ENCODE assay signal across 15 mouse cellular contexts in genomic region chr2:131510531-131510930, GRCm38 (mm10). TPM values are rescaled to one million over a fixed set of nuclear protein-coding genes. Genes with fewer than 3 reads are reported as not detected.
A peak's percentile ranks its signal among the peaks of the same experiment; 100 is the strongest.
DNase-seq lines count a peak whose midpoint lies in the region; ATAC-seq and TF ChIP-seq lines count a peak whose summit lies in the region.
"Had no signal": no experiment of that assay in that cellular context is flagged by ENCODE, and none has a peak within 500 bp of the region (broad histone marks: within the 10 kb centered on the region; RNA-seq: fewer than 3 reads in every experiment).

No protein-coding gene starts in this region.

- 53% methylated on average over 5 of the region's 5 CpGs for WGBS in forebrain, postnatal 0 days
- WGBS in forebrain, embryonic 16.5 days, result 58% methylated on average over 5 of the region's 5 CpGs
- 60% methylated on average over 5 of the region's 5 CpGs for WGBS in heart, embryonic 16.5 days
- WGBS in midbrain, embryonic 11.5 days, result 74% methylated on average over 5 of the region's 5 CpGs
- 71% methylated on average over 5 of the region's 5 CpGs for WGBS in midbrain, embryonic 14.5 days
- WGBS in macrophage (ENCODE audit: missing documents), result 80% methylated on average over 5 of the region's 5 CpGs

- no peaks in the 10 kb centered on the region for H3K9me3 ChIP-seq in forebrain, postnatal 0 days (ENCODE audit: low read length)
- no peaks in the 10 kb centered on the region for H3K9me3 ChIP-seq in forebrain, embryonic 16.5 days (ENCODE audit: control insufficient read depth, low read length)
- no peaks in the 10 kb centered on the region for H3K9me3 ChIP-seq in heart, embryonic 16.5 days (replicated peaks; ENCODE audit: control insufficient read depth, low read length)
- H3K9me3 ChIP-seq in midbrain, embryonic 11.5 days (ENCODE audit: control insufficient read depth, low read length), result no peaks in the 10 kb centered on the region
- no peaks in the 10 kb centered on the region for H3K9me3 ChIP-seq in midbrain, embryonic 14.5 days (ENCODE audit: control insufficient read depth, low read length)
- H3K9me3 ChIP-seq: embryonic facial prominence, embryonic 12.5 days; forebrain, embryonic 12.5 days; hindbrain, embryonic 12.5 days; neural tube, embryonic 12.5 days had no signal

- H3K79me2 ChIP-seq in macrophage (ENCODE audit: inconsistent target), result peaks cover 95% of the 10 kb centered on the region

- no peaks in the 10 kb centered on the region for H3K27me3 ChIP-seq in forebrain, postnatal 0 days (ENCODE audit: insufficient read depth, low read length)
- H3K27me3 ChIP-seq in forebrain, embryonic 16.5 days (replicated peaks; ENCODE audit: control insufficient read depth, insufficient read depth, low read length), result no peaks in the 10 kb centered on the region
- H3K27me3 ChIP-seq in heart, embryonic 16.5 days (ENCODE audit: control insufficient read depth, insufficient read depth, low read length), result no peaks in the 10 kb centered on the region
- H3K27me3 ChIP-seq in midbrain, embryonic 11.5 days (ENCODE audit: control insufficient read depth, insufficient read depth, low read length), result no peaks in the 10 kb centered on the region
- H3K27me3 ChIP-seq in midbrain, embryonic 14.5 days (ENCODE audit: control insufficient read depth, insufficient read depth, low read length), result no peaks in the 10 kb centered on the region
- H3K27me3 ChIP-seq: embryonic facial prominence, embryonic 12.5 days; forebrain, embryonic 12.5 days; hindbrain, embryonic 12.5 days; neural tube, embryonic 12.5 days had no signal

- DNase-seq in forebrain, postnatal 0 days, result peak; percentile 39
- DNase-seq in heart, postnatal 4 days, result no peak
- peak; percentile 73 for DNase-seq in midbrain, embryonic 11.5 days (ENCODE audit: low spot score, missing footprints)
- DNase-seq in midbrain, embryonic 14.5 days, result no peak
- no peak for DNase-seq in cerebellum, postnatal 25 days

- ATAC-seq in forebrain, postnatal 0 days, result peak; percentile 45
- no peak for ATAC-seq in forebrain, embryonic 16.5 days
- ATAC-seq in heart, embryonic 16.5 days (replicated peaks; ENCODE audit: extremely low read depth, insufficient read depth, low FRiP score), result no peak
- no peak for ATAC-seq in midbrain, embryonic 11.5 days (ENCODE audit: low FRiP score)
- no peak for ATAC-seq in midbrain, embryonic 14.5 days (ENCODE audit: low FRiP score, low TSS enrichment)

- H3K4me1 ChIP-seq in forebrain, postnatal 0 days (ENCODE audit: insufficient read depth), result peaks cover 12% of the 10 kb centered on the region
- H3K4me1 ChIP-seq in forebrain, embryonic 16.5 days (replicated peaks; ENCODE audit: control insufficient read depth, insufficient read depth, low read length), result peaks cover 43% of the 10 kb centered on the region
- peaks cover 35% of the 10 kb centered on the region for H3K4me1 ChIP-seq in heart, embryonic 16.5 days (ENCODE audit: control insufficient read depth, insufficient read depth, low read length)
- H3K4me1 ChIP-seq in midbrain, embryonic 11.5 days (ENCODE audit: control insufficient read depth, insufficient read depth, low read length), result peaks cover 18% of the 10 kb centered on the region
- H3K4me1 ChIP-seq in midbrain, embryonic 14.5 days (ENCODE audit: control insufficient read depth, insufficient read depth, low read length), result peaks cover 20% of the 10 kb centered on the region

- no peaks in the 10 kb centered on the region; the same call in 1 of the 2 replicates for H3K36me3 ChIP-seq in forebrain, postnatal 0 days (ENCODE audit: insufficient read depth)
- H3K36me3 ChIP-seq in forebrain, embryonic 16.5 days (ENCODE audit: control insufficient read depth, insufficient read depth), result no peaks in the 10 kb centered on the region
- no peaks in the 10 kb centered on the region for H3K36me3 ChIP-seq in heart, embryonic 16.5 days (ENCODE audit: control insufficient read depth, insufficient read depth)
- H3K36me3 ChIP-seq in midbrain, embryonic 11.5 days (ENCODE audit: control insufficient read depth, insufficient read depth, low read length), result no peaks in the 10 kb centered on the region
- no peaks in the 10 kb centered on the region for H3K36me3 ChIP-seq in midbrain, embryonic 14.5 days (ENCODE audit: control insufficient read depth, insufficient read depth, low read length)
- H3K36me3 ChIP-seq in macrophage (ENCODE audit: inconsistent target), result 0 out of 2 replicates have a peak, but pooled peaks cover 3% of the 10 kb centered on the region
- H3K36me3 ChIP-seq: embryonic facial prominence, embryonic 12.5 days; forebrain, embryonic 12.5 days; hindbrain, embryonic 12.5 days; neural tube, embryonic 12.5 days had no signal

- no peak overlapping the region for H3K27ac ChIP-seq in forebrain, postnatal 0 days (ENCODE audit: low read depth, low read length)
- no peak overlapping the region for H3K27ac ChIP-seq in forebrain, embryonic 16.5 days (ENCODE audit: low read length)
- no peak overlapping the region for H3K27ac ChIP-seq in heart, embryonic 16.5 days (ENCODE audit: low read length)
- H3K27ac ChIP-seq in midbrain, embryonic 11.5 days (ENCODE audit: low read depth, low read length), result no peak overlapping the region
- H3K27ac ChIP-seq in midbrain, embryonic 14.5 days (replicated peaks; ENCODE audit: low read depth, low read length), result no peak overlapping the region
- H3K27ac ChIP-seq in macrophage, result peak overlapping the region; percentile 63
- H3K27ac ChIP-seq: forebrain, embryonic 12.5 days; hindbrain, embryonic 12.5 days; kidney, postnatal 0 days; neural tube, embryonic 12.5 days had no signal

- no peak for TF ChIP-seq CTCF in forebrain, postnatal 0 days (IDR thresholded peaks at IDR 0.05; ENCODE audit: low read depth)

- H3K4me3 ChIP-seq in forebrain, postnatal 0 days (ENCODE audit: low read depth, low read length), result no peak overlapping the region
- H3K4me3 ChIP-seq in forebrain, embryonic 16.5 days (replicated peaks; ENCODE audit: low read length), result no peak overlapping the region
- no peak overlapping the region for H3K4me3 ChIP-seq in heart, embryonic 16.5 days (ENCODE audit: low read length)
- no peak overlapping the region for H3K4me3 ChIP-seq in midbrain, embryonic 11.5 days (ENCODE audit: low read depth, low read length)
- no peak overlapping the region for H3K4me3 ChIP-seq in midbrain, embryonic 14.5 days (replicated peaks; ENCODE audit: low read depth, low read length)
- no peak overlapping the region for H3K4me3 ChIP-seq in macrophage (ENCODE audit: inconsistent target)
- H3K4me3 ChIP-seq: hindbrain, embryonic 12.5 days; neural tube, embryonic 12.5 days had no signal

- no peak overlapping the region for H3K4me2 ChIP-seq in forebrain, postnatal 0 days (ENCODE audit: low read depth)
- H3K4me2 ChIP-seq in forebrain, embryonic 16.5 days (ENCODE audit: low read length), result no peak overlapping the region
- H3K4me2 ChIP-seq in heart, embryonic 16.5 days (ENCODE audit: low read depth, low read length), result peak overlapping the region; percentile 62; the same call in 1 of the 2 replicates
- no peak overlapping the region for H3K4me2 ChIP-seq in midbrain, embryonic 11.5 days
- no peak overlapping the region for H3K4me2 ChIP-seq in midbrain, embryonic 14.5 days (ENCODE audit: low read length)

- H3K9ac ChIP-seq in forebrain, postnatal 0 days, result no peak overlapping the region
- no peak overlapping the region for H3K9ac ChIP-seq in forebrain, embryonic 16.5 days (replicated peaks; ENCODE audit: low read depth, low read length)
- no peak overlapping the region for H3K9ac ChIP-seq in heart, embryonic 16.5 days (ENCODE audit: low read length)
- H3K9ac ChIP-seq in midbrain, embryonic 11.5 days (ENCODE audit: low read length), result no peak overlapping the region
- no peak overlapping the region for H3K9ac ChIP-seq in midbrain, embryonic 14.5 days (replicated peaks; ENCODE audit: low read length)
- H3K9ac ChIP-seq: liver, postnatal 0 days; neural tube, embryonic 12.5 days had no signal

RNA-seq across cellular contexts. Expression of gene Smox, which starts 19.2 kb away (rescaled TPM):
- total RNA-seq in forebrain, postnatal 0 days (2014; rRNA removed), result 61.0 and 67.9 TPM in 2 replicates
- polyA plus RNA-seq in forebrain, postnatal 0 days (2015; fragmentation: Nextera tagmentation; extraction: Ambion mirVana), result 47.2 and 55.4 TPM in 2 replicates
- polyA plus RNA-seq in forebrain, embryonic 16.5 days (2015; fragmentation: Nextera tagmentation; extraction: Ambion mirVana), result 56.2 and 57.2 TPM in 2 replicates
- polyA plus RNA-seq in heart, embryonic 16.5 days (2015; fragmentation: Nextera tagmentation; extraction: Ambion mirVana), result 31.9 and 32.7 TPM in 2 replicates
- total RNA-seq in heart, postnatal 4 days (2021), result 10 to 100 TPM; 33.7 to 35.2 TPM
- polyA plus RNA-seq in midbrain, embryonic 11.5 days (2014; fragmentation: Nextera tagmentation; extraction: Ambion mirVana), result 26.2 and 26.9 TPM in 2 replicates
- polyA plus RNA-seq in midbrain, embryonic 14.5 days (2014; fragmentation: Nextera tagmentation; extraction: Ambion mirVana), result 31.4 and 37.7 TPM in 2 replicates
- total RNA-seq in macrophage (2018; cell fraction: chromatin; rRNA removed), result 100 to 1,000 TPM in 5 of 26 experiments, 10 to 100 TPM in 21; 35.5 to 148 (median 85.3) TPM
- total RNA-seq in macrophage (2018; cell fraction: cytosol; rRNA removed), result 10 to 100 TPM; 32.3 to 57.2 (median 40.1) TPM
- total RNA-seq in macrophage (2018; cell fraction: nucleus; rRNA removed), result 100 to 1,000 TPM in 5 of 26 experiments, 10 to 100 TPM in 21; 33.4 to 122 (median 80.3) TPM
- polyA plus RNA-seq in macrophage (2018), result 35.1 to 53.5 TPM (median 43.1 TPM) in 3 replicates

RNA-seq across cellular contexts. Expression of gene Adra1d, which starts 51.6 kb away (rescaled TPM):
- total RNA-seq in forebrain, postnatal 0 days (2014; rRNA removed), result 0.10 and 0.38 TPM in 2 replicates
- polyA plus RNA-seq in forebrain, postnatal 0 days (2015; fragmentation: Nextera tagmentation; extraction: Ambion mirVana), result 0.26 and 0.67 TPM in 2 replicates
- polyA plus RNA-seq in forebrain, embryonic 16.5 days (2015; fragmentation: Nextera tagmentation; extraction: Ambion mirVana), result 0.10 TPM in 1 of 2 replicates, not detected in the other
- polyA plus RNA-seq in heart, embryonic 16.5 days (2015; fragmentation: Nextera tagmentation; extraction: Ambion mirVana), result 1.0 and 1.5 TPM in 2 replicates
- total RNA-seq in heart, postnatal 4 days (2021), result 1 to 10 TPM; 2.8 to 3.8 TPM
- 0.19 and 0.34 TPM in 2 replicates for polyA plus RNA-seq in midbrain, embryonic 11.5 days (2014; fragmentation: Nextera tagmentation; extraction: Ambion mirVana)
- not detected in 2 replicates for polyA plus RNA-seq in midbrain, embryonic 14.5 days (2014; fragmentation: Nextera tagmentation; extraction: Ambion mirVana)
- total RNA-seq in macrophage (2018; cell fraction: chromatin; rRNA removed), result 1 to 10 TPM in 1 of 26 experiments, not detected in 25; 1.1 TPM
- not detected for total RNA-seq in macrophage (2018; cell fraction: cytosol; rRNA removed)
- not detected for total RNA-seq in macrophage (2018; cell fraction: nucleus; rRNA removed)
- polyA plus RNA-seq in macrophage (2018), result not detected in 3 replicates
- polyA plus RNA-seq: forebrain, embryonic 12.5 days; midbrain, embryonic 16.5 days had no signal

Comparison
In these comparisons a context has a peak if more than half of its experiments do, and no peak if none do; other contexts are left out.
1. DNase-seq: peak in forebrain, postnatal 0 days (single experiment) and midbrain, embryonic 11.5 days (single experiment); none in heart, postnatal 4 days (single experiment), midbrain, embryonic 14.5 days (single experiment) and cerebellum, postnatal 25 days (0 of 2).